Mouse (Mus musculus) stomach, embryonic 15.5 days (tissue): Measurements from ENCODE around the gene Sos1. TPM values are rescaled to one million over a fixed set of nuclear protein-coding genes. Genes with fewer than 3 reads are reported as not detected.

Experiments used
- ATAC-seq: fragments of 200-750 bp; cut with Nextera tagmentation; 2 replicates; pipeline ENCODE4 v1.8.0; 2017; ENCODE audit warnings: low read depth, moderate number of reproducible peaks, moderate TSS enrichment; ENCODE audit not compliant: insufficient read depth, low FRiP score
- H3K27ac ChIP-seq: fragments of 300-500 bp; sonication (generic); 2 replicates; pipeline ENCODE4 v1.5.1; 2015; ENCODE audit warnings: mild to moderate bottlenecking, inconsistent platforms
- H3K27me3 ChIP-seq: fragments of 300-500 bp; sonication (generic); replicated peaks from 2 replicates; pipeline ENCODE4 v1.6.1; 2015; ENCODE audit warnings: inconsistent platforms
- H3K36me3 ChIP-seq: fragments of 300-500 bp; sonication (generic); 2 replicates; pipeline ENCODE4 v1.6.1; 2015; ENCODE audit warnings: inconsistent platforms
- H3K4me1 ChIP-seq: fragments of 300-500 bp; sonication (generic); 2 replicates; pipeline ENCODE4 v1.6.1; 2015; ENCODE audit warnings: inconsistent platforms
- H3K4me2 ChIP-seq: fragments of 300-500 bp; sonication (generic); 2 replicates; pipeline ENCODE4 v1.6.1; 2015; ENCODE audit warnings: mild to moderate bottlenecking, inconsistent platforms
- H3K4me3 ChIP-seq: fragments of 300-500 bp; sonication (generic); replicated peaks from 2 replicates; pipeline ENCODE4 v1.5.1; 2015; ENCODE audit warnings: inconsistent platforms
- H3K9ac ChIP-seq: fragments of 300-500 bp; sonication (generic); 2 replicates; pipeline ENCODE4 v1.6.1; 2015; ENCODE audit warnings: inconsistent platforms
- H3K9me3 ChIP-seq: fragments of 300-500 bp; sonication (generic); 2 replicates; pipeline ENCODE4 v1.6.1; 2016; ENCODE audit warnings: inconsistent platforms
- WGBS: fragments of 180-500 bp; shearing (Covaris S2); methylation state at CpG from one replicate; pipeline ENCODE4 v1.1.7; 2015; 5-methylcytosine and 5-hydroxymethylcytosine counted together
- polyA plus RNA-seq: library from polyadenylated mRNA; unstranded; fragments of >200 nt; fragmentation: Nextera tagmentation; extraction: Ambion mirVana; gene quantifications from 2 replicates; pipeline ENCODE4 v1.2.1, GENCODE M21; 2015

Sos1 gene
- polyA plus RNA-seq, 1 experiment from 2014 or later = 5.1 TPM

- Histone ChIP-seq H3K36me3 (peaks cover 8% of the 10 kb centered on the region; the same call in 1 of the 2 replicates), H3K4me1 (no peaks in the 10 kb centered on the region), H3K9ac (no peak overlapping the region), H3K9me3 (no peaks in the 10 kb centered on the region), H3K4me3 (no peak overlapping the region), H3K27me3 (no peaks in the 10 kb centered on the region), H3K4me2 (no peak overlapping the region), H3K27ac (no peak overlapping the region)
- no peak for ATAC-seq
- WGBS = 42% methylated on average over 2 of the region's 2 CpGs
Observed at GRCm38 (mm10) chr17:80455648-80456047, 24.6 kb downstream of the Sos1 start.

- whole genome bisulfite sequencing = 65% methylated on average over 3 of the region's 3 CpGs
- no peaks in the 10 kb centered on the region for H3K9me3 ChIP-seq
- H3K36me3 ChIP-seq = peaks cover 26% of the 10 kb centered on the region; the same call in 1 of the 2 replicates
Observed at GRCm38 (mm10) chr17:80450426-80451030, 29.7 kb downstream of the Sos1 start.

GRCm38 (mm10) chr17:80446470-80446869, 33.8 kb downstream of the Sos1 start:
- Histone ChIP-seq H3K4me3 (no peak overlapping the region), H3K9ac (no peak overlapping the region), H3K27me3 (no peaks in the 10 kb centered on the region), H3K9me3 (no peaks in the 10 kb centered on the region), H3K36me3 (peaks cover 26% of the 10 kb centered on the region; the same call in 1 of the 2 replicates), H3K27ac (no peak overlapping the region), H3K4me2 (no peak overlapping the region), H3K4me1 (no peaks in the 10 kb centered on the region)
- no peak for ATAC-seq
- WGBS = 86% methylated on average over 5 of the region's 5 CpGs

More at GRCm38 (mm10) chr17:80450426-80451030, 29.7 kb downstream of the Sos1 start:
- H3K4me3 ChIP-seq = no peak overlapping the region
- H3K9ac ChIP-seq = no peak overlapping the region
- no peaks in the 10 kb centered on the region for H3K4me1 ChIP-seq
- no peaks in the 10 kb centered on the region for H3K27me3 ChIP-seq
- H3K4me2 ChIP-seq = no peak overlapping the region
- no peak overlapping the region for H3K27ac ChIP-seq
- no peak for ATAC-seq

GRCm38 (mm10) chr17:80445433-80445832, 34.8 kb downstream of the Sos1 start:
- no peak overlapping the region for H3K27ac ChIP-seq
- no peak overlapping the region for H3K4me3 ChIP-seq
- no peaks in the 10 kb centered on the region for H3K4me1 ChIP-seq
- H3K27me3 ChIP-seq = no peaks in the 10 kb centered on the region
- no peak for ATAC-seq
- H3K36me3 ChIP-seq = peaks cover 27% of the 10 kb centered on the region; the same call in 1 of the 2 replicates
- no peak overlapping the region for H3K9ac ChIP-seq
- WGBS = 81% methylated on average over 7 of the region's 7 CpGs
- no peak overlapping the region for H3K4me2 ChIP-seq
- H3K9me3 ChIP-seq = no peaks in the 10 kb centered on the region

GRCm38 (mm10) chr17:80435680-80436079, 44.6 kb downstream of the Sos1 start:
- Histone ChIP-seq H3K27ac (no peak overlapping the region), H3K36me3 (peaks cover 12% of the 10 kb centered on the region; the same call in 1 of the 2 replicates), H3K9me3 (no peaks in the 10 kb centered on the region), H3K4me3 (no peak overlapping the region), H3K4me2 (no peak overlapping the region), H3K9ac (no peak overlapping the region), H3K4me1 (no peaks in the 10 kb centered on the region), H3K27me3 (no peaks in the 10 kb centered on the region)
- ATAC-seq = no peak
- WGBS = 82% methylated on average over 5 of the region's 5 CpGs

GRCm38 (mm10) chr17:80434430-80434829, 45.8 kb downstream of the Sos1 start:
- ATAC-seq = no peak
- peaks cover 12% of the 10 kb centered on the region; the same call in 1 of the 2 replicates for H3K36me3 ChIP-seq

GRCm38 (mm10) chr17:80431997-80432396, 48.3 kb downstream of the Sos1 start:
- no peak for ATAC-seq
- Histone ChIP-seq H3K27me3 (no peaks in the 10 kb centered on the region), H3K4me2 (no peak overlapping the region), H3K27ac (no peak overlapping the region), H3K9ac (no peak overlapping the region), H3K36me3 (peaks cover 8% of the 10 kb centered on the region; the same call in 1 of the 2 replicates), H3K9me3 (no peaks in the 10 kb centered on the region), H3K4me3 (no peak overlapping the region), H3K4me1 (no peaks in the 10 kb centered on the region)
- WGBS = 92% methylated on average over 9 of the region's 9 CpGs

More at GRCm38 (mm10) chr17:80434430-80434829, 45.8 kb downstream of the Sos1 start:
- H3K4me1 ChIP-seq = no peaks in the 10 kb centered on the region
- H3K27ac ChIP-seq = no peak overlapping the region
- H3K9ac ChIP-seq = no peak overlapping the region
- H3K27me3 ChIP-seq = no peaks in the 10 kb centered on the region
- no peak overlapping the region for H3K4me3 ChIP-seq
- H3K9me3 ChIP-seq = no peaks in the 10 kb centered on the region
- no peak overlapping the region for H3K4me2 ChIP-seq
- 77% methylated on average over 3 of the region's 3 CpGs for WGBS

GRCm38 (mm10) chr17:80427966-80428365, 52.3 kb downstream of the Sos1 start:
- ATAC-seq = no peak
- Histone ChIP-seq H3K4me1 (no peaks in the 10 kb centered on the region), H3K36me3 (peaks cover under 1% of the 10 kb centered on the region; the same call in 1 of the 2 replicates), H3K4me2 (no peak overlapping the region), H3K9me3 (no peaks in the 10 kb centered on the region), H3K9ac (no peak overlapping the region), H3K4me3 (no peak overlapping the region), H3K27ac (no peak overlapping the region), H3K27me3 (no peaks in the 10 kb centered on the region)
- WGBS = 79% methylated on average over 2 of the region's 2 CpGs

GRCm38 (mm10) chr17:80426901-80427300, 53.4 kb downstream of the Sos1 start:
- H3K4me2 ChIP-seq = no peak overlapping the region
- 65% methylated on average over 5 of the region's 5 CpGs for WGBS
- no peaks in the 10 kb centered on the region for H3K4me1 ChIP-seq
- no peaks in the 10 kb centered on the region for H3K27me3 ChIP-seq
- H3K36me3 ChIP-seq = peaks cover 10% of the 10 kb centered on the region; the same call in 1 of the 2 replicates
- no peaks in the 10 kb centered on the region for H3K9me3 ChIP-seq
- ATAC-seq = no peak
- no peak overlapping the region for H3K4me3 ChIP-seq
- H3K9ac ChIP-seq = no peak overlapping the region
- no peak overlapping the region for H3K27ac ChIP-seq

GRCm38 (mm10) chr17:80426171-80426570, 54.1 kb downstream of the Sos1 start:
- H3K27ac ChIP-seq = no peak overlapping the region
- no peaks in the 10 kb centered on the region for H3K9me3 ChIP-seq
- no peak for ATAC-seq
- H3K36me3 ChIP-seq = peaks cover 10% of the 10 kb centered on the region; the same call in 1 of the 2 replicates
- no peak overlapping the region for H3K4me2 ChIP-seq
- no peaks in the 10 kb centered on the region for H3K27me3 ChIP-seq
- WGBS = 87% methylated on average over 7 of the region's 7 CpGs
- H3K4me3 ChIP-seq = no peak overlapping the region
- H3K4me1 ChIP-seq = no peaks in the 10 kb centered on the region
- no peak overlapping the region for H3K9ac ChIP-seq

GRCm38 (mm10) chr17:80420998-80421397, 59.3 kb downstream of the Sos1 start:
- H3K4me2 ChIP-seq = no peak overlapping the region
- H3K4me1 ChIP-seq = no peaks in the 10 kb centered on the region
- peaks cover 21% of the 10 kb centered on the region for H3K36me3 ChIP-seq
- H3K27me3 ChIP-seq = no peaks in the 10 kb centered on the region
- no peak overlapping the region for H3K27ac ChIP-seq
- 95% methylated on average over 1 of the region's 1 CpGs for WGBS
- H3K9me3 ChIP-seq = no peaks in the 10 kb centered on the region
- H3K9ac ChIP-seq = no peak overlapping the region
- ATAC-seq = no peak
- H3K4me3 ChIP-seq = no peak overlapping the region

GRCm38 (mm10) chr17:80418572-80419210, 61.6 kb downstream of the Sos1 start:
- no peak for ATAC-seq
- Histone ChIP-seq H3K27ac (no peak overlapping the region), H3K9me3 (no peaks in the 10 kb centered on the region), H3K4me1 (no peaks in the 10 kb centered on the region), H3K36me3 (peaks cover 27% of the 10 kb centered on the region), H3K9ac (no peak overlapping the region), H3K4me2 (no peak overlapping the region), H3K27me3 (no peaks in the 10 kb centered on the region), H3K4me3 (no peak overlapping the region)
- 89% methylated on average over 10 of the region's 10 CpGs for WGBS
